Mouse (Mus musculus): ENCODE results near the gene Kcnc3. TPM values are rescaled to one million over a fixed set of nuclear protein-coding genes. Genes with fewer than 3 reads are reported as not detected.

The Kcnc3 gene
- polyA plus RNA-seq, 1 experiment = 0.51 TPM

- TF ChIP-seq CTCF (IDR thresholded peaks at IDR 0.05; ENCODE audit: borderline replicate concordance, insufficient read depth, low read length) (no peak), POLR2A (IDR thresholded peaks at IDR 0.05; ENCODE audit: low read depth, low read length) (no peak)
- no peak overlapping the region for H3K27ac ChIP-seq (ENCODE audit: insufficient read depth, low read length)
- no peaks in the 10 kb centered on the region for H3K4me1 ChIP-seq (ENCODE audit: control insufficient read depth, insufficient read depth, low read length)
- H3K4me3 ChIP-seq (ENCODE audit: insufficient read depth, low read length) = no peak overlapping the region
These were observed 12.0 kb downstream of the Kcnc3 start for GRCm38 (mm10) chr7:44602443-44602842.

DNA sequence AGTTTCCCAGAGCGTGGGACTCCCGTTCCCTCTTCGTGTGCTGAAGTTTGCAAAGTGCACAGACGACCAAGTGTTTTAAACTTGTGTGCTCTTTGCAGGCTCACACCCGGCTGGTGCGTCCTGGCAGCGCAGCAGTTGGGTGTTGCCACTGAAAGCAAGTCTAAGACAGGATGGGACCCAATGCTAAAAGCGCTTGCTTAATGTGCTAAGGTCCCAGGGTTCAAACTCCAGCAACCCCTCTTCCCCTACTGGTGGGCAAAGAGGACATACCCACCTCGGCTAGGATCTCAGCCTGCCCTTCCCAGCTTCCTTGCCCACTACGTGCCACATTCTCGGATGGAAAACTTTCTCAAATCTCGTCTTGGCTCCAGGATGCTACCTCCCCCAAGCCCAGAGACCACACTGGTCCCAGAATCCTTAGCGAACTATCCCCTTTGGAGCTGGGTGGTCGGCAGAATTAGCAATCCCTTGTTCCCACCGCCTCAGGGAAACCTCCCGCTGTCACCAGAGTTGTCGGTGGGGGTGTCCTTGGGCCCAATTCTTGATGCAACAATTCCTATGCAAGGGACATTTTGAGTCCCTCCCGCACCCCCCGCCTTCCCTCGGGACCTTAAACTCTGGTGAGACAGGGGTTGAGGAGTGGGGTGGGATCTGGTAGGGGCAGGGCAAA, 12.9 kb downstream of the Kcnc3 start:
- Histone ChIP-seq H3K4me1 (ENCODE audit: control insufficient read depth, insufficient read depth, low read length) (no peaks in the 10 kb centered on the region), H3K4me3 (ENCODE audit: insufficient read depth, low read length) (no peak overlapping the region), H3K27ac (ENCODE audit: insufficient read depth, low read length) (no peak overlapping the region)
- TF ChIP-seq CTCF (IDR thresholded peaks at IDR 0.05; ENCODE audit: borderline replicate concordance, insufficient read depth, low read length) (no peak), POLR2A (IDR thresholded peaks at IDR 0.05; ENCODE audit: low read depth, low read length) (no peak)

DNA sequence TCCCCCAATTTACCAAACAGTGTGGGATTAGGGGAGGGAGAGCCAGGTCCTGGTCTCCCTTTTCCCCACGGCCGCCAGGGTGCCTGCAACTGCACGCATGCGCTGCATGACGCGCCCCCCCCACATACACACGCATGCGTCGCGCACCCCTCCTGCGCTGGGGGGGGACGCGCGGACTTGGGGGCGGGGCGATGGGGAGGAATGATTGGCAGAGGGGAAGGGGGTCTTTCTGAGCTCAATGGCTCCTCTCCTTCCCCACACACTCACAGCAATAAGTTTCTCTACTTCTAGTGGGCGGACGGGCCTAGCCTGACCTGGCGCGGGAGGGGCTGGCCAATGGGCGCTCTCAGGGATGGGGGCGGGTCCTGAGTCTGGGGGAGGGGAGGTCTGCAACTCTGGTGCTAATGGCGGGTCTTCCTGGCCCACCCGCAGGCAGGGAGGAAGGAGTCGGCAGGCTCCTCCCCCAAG, 13.7 kb downstream of the Kcnc3 start:
- H3K27ac ChIP-seq (ENCODE audit: insufficient read depth, low read length) = no peak overlapping the region
- TF ChIP-seq POLR2A (IDR thresholded peaks at IDR 0.05; ENCODE audit: low read depth, low read length) = 0 out of 2 replicates have a peak, but pooled peaks have one; percentile 14
- peak; percentile 25; the same call in 1 of the 2 replicates for TF ChIP-seq CTCF (IDR thresholded peaks at IDR 0.05; ENCODE audit: borderline replicate concordance, insufficient read depth, low read length)
- H3K4me3 ChIP-seq (ENCODE audit: insufficient read depth, low read length) = peak overlapping the region; percentile 26
- H3K4me1 ChIP-seq (ENCODE audit: control insufficient read depth, insufficient read depth, low read length) = no peaks in the 10 kb centered on the region

- Histone ChIP-seq H3K4me1 (ENCODE audit: control insufficient read depth, insufficient read depth, low read length) (no peaks in the 10 kb centered on the region), H3K4me3 (ENCODE audit: insufficient read depth, low read length) (no peak overlapping the region)
These were observed 14.2 kb downstream of the Kcnc3 start for GRCm38 (mm10) chr7:44604619-44605018.

GRCm38 (mm10) chr7:44605436-44605835, 15.0 kb downstream of the Kcnc3 start:
- Histone ChIP-seq H3K4me3 (ENCODE audit: insufficient read depth, low read length) (no peak overlapping the region), H3K4me1 (ENCODE audit: control insufficient read depth, insufficient read depth, low read length) (no peaks in the 10 kb centered on the region), H3K27ac (ENCODE audit: insufficient read depth, low read length) (no peak overlapping the region)
- no peak for TF ChIP-seq CTCF (IDR thresholded peaks at IDR 0.05; ENCODE audit: borderline replicate concordance, insufficient read depth, low read length)
- TF ChIP-seq POLR2A (IDR thresholded peaks at IDR 0.05; ENCODE audit: low read depth, low read length) = no peak

More at GRCm38 (mm10) chr7:44604619-44605018, 14.2 kb downstream of the Kcnc3 start:
- TF ChIP-seq POLR2A (IDR thresholded peaks at IDR 0.05; ENCODE audit: low read depth, low read length) = no peak
- no peak for TF ChIP-seq CTCF (IDR thresholded peaks at IDR 0.05; ENCODE audit: borderline replicate concordance, insufficient read depth, low read length)
- H3K27ac ChIP-seq (ENCODE audit: insufficient read depth, low read length) = no peak overlapping the region

- Histone ChIP-seq H3K4me3 (ENCODE audit: insufficient read depth, low read length) (no peak overlapping the region), H3K27ac (ENCODE audit: insufficient read depth, low read length) (no peak overlapping the region), H3K4me1 (ENCODE audit: control insufficient read depth, insufficient read depth, low read length) (no peaks in the 10 kb centered on the region)
- no peak for TF ChIP-seq POLR2A (IDR thresholded peaks at IDR 0.05; ENCODE audit: low read depth, low read length)
- no peak for TF ChIP-seq CTCF (IDR thresholded peaks at IDR 0.05; ENCODE audit: borderline replicate concordance, insufficient read depth, low read length)
These were observed 15.9 kb downstream of the Kcnc3 start for GRCm38 (mm10) chr7:44606171-44606901.

- Histone ChIP-seq H3K27ac (ENCODE audit: insufficient read depth, low read length) (no peak overlapping the region), H3K4me1 (ENCODE audit: control insufficient read depth, insufficient read depth, low read length) (no peaks in the 10 kb centered on the region)
These were observed 21.7 kb downstream of the Kcnc3 start for GRCm38 (mm10) chr7:44612192-44612591.

DNA sequence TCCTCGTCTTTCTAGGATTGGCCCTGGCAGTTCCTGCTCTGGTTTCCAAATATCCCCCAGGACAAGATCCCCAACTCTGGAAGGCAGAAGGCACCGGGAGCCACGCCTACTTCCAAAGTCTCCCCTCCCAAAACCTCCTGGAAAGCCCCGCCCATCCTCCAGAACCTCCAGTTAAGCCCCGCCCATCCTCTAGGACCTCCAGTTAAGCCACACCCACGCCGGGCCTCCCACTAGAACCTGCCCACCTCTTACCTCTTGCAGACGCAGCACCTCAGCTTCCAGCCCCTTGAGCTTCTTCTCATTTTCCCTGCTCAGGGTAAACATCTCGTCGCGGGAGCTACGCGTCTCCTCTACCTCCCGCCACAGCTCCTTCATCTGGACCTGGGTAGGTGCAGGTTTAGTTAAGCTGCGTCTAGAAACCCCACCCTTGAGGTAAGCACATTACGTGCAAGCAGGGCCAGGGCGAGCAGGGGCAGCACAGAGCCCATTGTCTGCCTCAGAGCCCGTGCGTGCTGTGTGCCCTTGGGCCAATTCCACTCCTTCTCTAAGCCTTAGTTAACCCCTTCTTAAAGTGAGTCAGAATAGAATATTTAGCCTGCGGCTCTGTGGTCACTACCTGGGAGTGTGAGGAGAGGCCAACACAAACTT, 23.7 kb downstream of the Kcnc3 start:
- Histone ChIP-seq H3K4me1 (ENCODE audit: control insufficient read depth, insufficient read depth, low read length) (no peaks in the 10 kb centered on the region), H3K27ac (ENCODE audit: insufficient read depth, low read length) (no peak overlapping the region), H3K4me3 (ENCODE audit: insufficient read depth, low read length) (no peak overlapping the region)
- TF ChIP-seq CTCF (IDR thresholded peaks at IDR 0.05; ENCODE audit: borderline replicate concordance, insufficient read depth, low read length) = no peak
- no peak for TF ChIP-seq POLR2A (IDR thresholded peaks at IDR 0.05; ENCODE audit: low read depth, low read length)

More at GRCm38 (mm10) chr7:44612192-44612591, 21.7 kb downstream of the Kcnc3 start:
- TF ChIP-seq POLR2A (IDR thresholded peaks at IDR 0.05; ENCODE audit: low read depth, low read length) = no peak
- TF ChIP-seq CTCF (IDR thresholded peaks at IDR 0.05; ENCODE audit: borderline replicate concordance, insufficient read depth, low read length) = no peak
- H3K4me3 ChIP-seq (ENCODE audit: insufficient read depth, low read length) = no peak overlapping the region

DNA sequence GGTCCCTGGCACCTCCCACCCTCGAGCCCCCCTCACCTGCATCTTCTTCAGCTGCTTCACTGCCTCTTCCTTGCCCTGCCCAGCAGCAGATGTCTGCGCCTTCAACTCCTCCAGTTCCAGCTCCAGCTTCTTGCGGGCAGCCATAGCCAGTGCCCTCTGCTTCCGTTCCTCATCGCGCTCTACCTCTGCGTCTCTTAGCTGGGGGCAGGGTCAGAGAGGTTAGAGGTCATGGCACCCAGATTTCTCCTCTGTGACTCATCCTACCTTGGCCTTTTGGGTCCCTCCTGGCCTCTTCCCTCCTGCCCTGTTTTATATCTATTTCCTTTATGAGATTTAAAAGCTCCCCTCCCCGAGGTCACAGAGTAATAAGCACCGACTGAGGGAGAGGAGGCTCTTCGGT, 24.8 kb downstream of the Kcnc3 start:
- Histone ChIP-seq H3K27ac (ENCODE audit: insufficient read depth, low read length) (no peak overlapping the region), H3K4me3 (ENCODE audit: insufficient read depth, low read length) (no peak overlapping the region), H3K4me1 (ENCODE audit: control insufficient read depth, insufficient read depth, low read length) (no peaks in the 10 kb centered on the region)
- TF ChIP-seq POLR2A (IDR thresholded peaks at IDR 0.05; ENCODE audit: low read depth, low read length) = no peak
- no peak for TF ChIP-seq CTCF (IDR thresholded peaks at IDR 0.05; ENCODE audit: borderline replicate concordance, insufficient read depth, low read length)
